Mouse (Mus musculus): Measurements from ENCODE around the gene Zfp760.

DNA sequence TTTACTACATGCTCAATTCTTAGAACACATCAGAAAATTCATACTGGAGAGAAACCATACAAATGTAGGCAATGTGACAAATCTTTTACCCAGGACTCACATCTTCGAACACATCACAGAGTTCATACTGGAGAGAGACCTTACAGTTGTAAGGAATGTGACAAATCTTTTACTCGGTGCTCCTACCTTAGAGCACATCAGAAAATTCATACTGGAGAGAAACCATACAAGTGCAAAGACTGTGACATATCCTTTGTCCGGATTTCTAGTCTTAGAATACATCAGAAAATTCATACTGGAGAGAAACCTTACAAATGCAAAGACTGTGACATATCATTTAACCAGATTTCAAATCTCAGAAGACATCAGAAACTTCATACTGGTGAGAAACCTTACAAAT lies 16.0 kb upstream of the Zfp760 start, which contains the start of gene Gm10226:
- TF ChIP-seq CTCF (IDR thresholded peaks at IDR 0.05; ENCODE audit: control insufficient read depth, insufficient read depth, insufficient read length) (no peak), MAX (IDR thresholded peaks at IDR 0.05) (no peak), MYOD1 (IDR thresholded peaks at IDR 0.05; ENCODE audit: control insufficient read depth, insufficient read length, low read depth) (no peak), CEBPB (IDR thresholded peaks at IDR 0.05; ENCODE audit: low read depth) (no peak), MYOG (IDR thresholded peaks at IDR 0.05; ENCODE audit: control insufficient read depth, extremely low read depth, insufficient read length) (no peak)
